Mouse (Mus musculus): ENCODE data around the gene Gm29094. TPM values are rescaled to one million over a fixed set of nuclear protein-coding genes. Genes with fewer than 3 reads are reported as not detected.
"Not testable (repeated sequence)": the region's sequence is repeated elsewhere in the genome, so short reads cannot be mapped to it uniquely, and the experiment has no call there.

Gm29094 gene
- polyA plus RNA-seq, 1 experiment from 2014 or later, result not detected

DNA sequence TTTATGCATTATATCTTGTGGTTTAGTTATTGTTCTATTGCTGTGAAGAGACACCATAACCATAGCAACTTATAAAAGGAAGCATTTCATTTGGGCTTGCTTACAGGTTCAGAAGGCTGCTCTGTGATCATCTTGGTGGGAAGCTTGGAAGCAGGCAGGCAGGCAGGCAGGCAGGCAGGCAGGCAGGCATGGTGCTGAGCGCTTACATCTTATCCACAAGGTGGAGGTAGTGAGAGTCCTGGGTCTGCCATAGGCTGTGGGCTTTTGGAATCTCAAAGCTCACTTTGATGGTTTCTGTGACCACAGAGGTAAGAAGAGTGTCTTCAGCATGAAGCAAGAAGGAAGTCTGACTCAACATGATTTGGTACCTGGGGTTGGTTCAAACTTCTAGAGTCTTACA is 13.2 kb downstream of the Gm29094 start:
- H3K27ac ChIP-seq; ATAC-seq (ENCODE audit: borderline replicate concordance, extremely low read depth, low FRiP score, low TSS enrichment); H3K4me2 ChIP-seq; H3K36me3 ChIP-seq; H3K9me3 ChIP-seq; H3K4me3 ChIP-seq; H3K27me3 ChIP-seq; H3K9ac ChIP-seq; H3K4me1 ChIP-seq: not testable (repeated sequence)
- 41% methylated on average over 1 of the region's 1 CpGs for WGBS

DNA sequence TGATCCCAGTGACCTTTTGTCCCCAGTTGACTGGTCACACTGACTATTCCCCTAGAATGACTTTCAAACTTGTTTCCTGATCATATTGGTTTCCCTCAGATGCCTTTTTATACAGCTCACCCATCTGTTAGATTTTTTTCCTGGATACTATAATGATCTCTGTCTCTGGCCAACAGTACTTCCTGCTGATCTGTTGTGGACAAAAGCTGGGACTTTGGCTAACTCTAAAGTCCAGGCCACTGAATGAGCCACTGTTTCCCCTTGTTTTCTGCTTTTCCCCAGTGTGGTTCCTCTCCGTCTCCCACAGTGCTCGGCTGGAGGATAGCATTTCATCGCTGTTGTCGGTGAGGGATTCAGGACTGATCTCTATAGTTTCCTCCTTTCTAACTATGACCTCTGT is 19.0 kb downstream of the Gm29094 start:
- WGBS, result 95% methylated on average over 4 of the region's 4 CpGs
- not testable (repeated sequence) for H3K36me3 ChIP-seq; H3K27me3 ChIP-seq; H3K4me3 ChIP-seq; H3K9me3 ChIP-seq; H3K27ac ChIP-seq; H3K4me1 ChIP-seq; H3K9ac ChIP-seq; H3K4me2 ChIP-seq; ATAC-seq (ENCODE audit: borderline replicate concordance, extremely low read depth, low FRiP score, low TSS enrichment)

GRCm38 (mm10) chr9:89219668-89220067 is 20.5 kb downstream of the Gm29094 start:
- not testable (repeated sequence) for H3K27ac ChIP-seq; H3K4me2 ChIP-seq; H3K9me3 ChIP-seq; H3K36me3 ChIP-seq; H3K4me1 ChIP-seq; H3K9ac ChIP-seq; H3K27me3 ChIP-seq; H3K4me3 ChIP-seq; ATAC-seq (ENCODE audit: borderline replicate concordance, extremely low read depth, low FRiP score, low TSS enrichment)
- 86% methylated on average over 3 of the region's 4 CpGs for WGBS

GRCm38 (mm10) chr9:89220704-89221287 is 21.6 kb downstream of the Gm29094 start:
- H3K27me3 ChIP-seq; H3K4me1 ChIP-seq; H3K36me3 ChIP-seq; H3K9ac ChIP-seq; ATAC-seq (ENCODE audit: borderline replicate concordance, extremely low read depth, low FRiP score, low TSS enrichment); H3K4me2 ChIP-seq; H3K9me3 ChIP-seq; H3K27ac ChIP-seq; H3K4me3 ChIP-seq: not testable (repeated sequence)
- 75% methylated on average over 6 of the region's 6 CpGs for WGBS

DNA sequence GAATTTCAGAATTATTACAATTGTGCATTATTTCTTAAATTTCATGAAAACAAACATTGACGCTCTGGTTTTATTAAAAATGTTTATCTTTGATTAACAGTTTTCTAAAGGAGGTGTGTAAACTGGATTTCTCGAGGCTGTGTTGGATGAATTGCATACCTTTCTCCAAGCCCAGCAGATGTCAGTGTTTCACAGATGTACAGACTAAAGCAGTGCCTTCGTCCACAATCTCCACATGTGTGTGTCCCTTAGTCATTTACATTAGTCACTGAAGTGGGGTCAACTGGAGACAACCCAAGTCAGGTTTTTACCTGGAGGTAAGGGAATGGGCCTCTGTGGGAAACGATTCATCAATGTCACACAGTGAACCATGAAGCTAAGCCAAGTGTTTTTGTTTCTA is 26.9 kb downstream of the Gm29094 start:
- Histone ChIP-seq H3K27ac (no peak overlapping the region), H3K4me1 (no peaks in the 10 kb centered on the region), H3K27me3 (no peaks in the 10 kb centered on the region), H3K4me3 (no peak overlapping the region), H3K9me3 (no peaks in the 10 kb centered on the region), H3K4me2 (no peak overlapping the region), H3K9ac (no peak overlapping the region), H3K36me3 (no peaks in the 10 kb centered on the region)
- ATAC-seq (ENCODE audit: borderline replicate concordance, extremely low read depth, low FRiP score, low TSS enrichment), result no peak
- 37% methylated on average over 4 of the region's 4 CpGs for WGBS

GRCm38 (mm10) chr9:89228122-89228521 is 28.9 kb downstream of the Gm29094 start:
- Histone ChIP-seq H3K36me3 (no peaks in the 10 kb centered on the region), H3K27me3 (no peaks in the 10 kb centered on the region), H3K9ac (no peak overlapping the region), H3K27ac (no peak overlapping the region), H3K9me3 (no peaks in the 10 kb centered on the region), H3K4me2 (no peak overlapping the region), H3K4me3 (no peak overlapping the region), H3K4me1 (no peaks in the 10 kb centered on the region)
- 87% methylated on average over 7 of the region's 7 CpGs for WGBS
- ATAC-seq (ENCODE audit: borderline replicate concordance, extremely low read depth, low FRiP score, low TSS enrichment), result no peak

GRCm38 (mm10) chr9:89230897-89231497 is 31.8 kb downstream of the Gm29094 start:
- ATAC-seq (ENCODE audit: borderline replicate concordance, extremely low read depth, low FRiP score, low TSS enrichment); H3K27me3 ChIP-seq; H3K27ac ChIP-seq; H3K4me3 ChIP-seq; H3K4me1 ChIP-seq; H3K9ac ChIP-seq; H3K4me2 ChIP-seq; H3K36me3 ChIP-seq; H3K9me3 ChIP-seq: not testable (repeated sequence)
- WGBS, result 63% methylated on average over 2 of the region's 2 CpGs

DNA sequence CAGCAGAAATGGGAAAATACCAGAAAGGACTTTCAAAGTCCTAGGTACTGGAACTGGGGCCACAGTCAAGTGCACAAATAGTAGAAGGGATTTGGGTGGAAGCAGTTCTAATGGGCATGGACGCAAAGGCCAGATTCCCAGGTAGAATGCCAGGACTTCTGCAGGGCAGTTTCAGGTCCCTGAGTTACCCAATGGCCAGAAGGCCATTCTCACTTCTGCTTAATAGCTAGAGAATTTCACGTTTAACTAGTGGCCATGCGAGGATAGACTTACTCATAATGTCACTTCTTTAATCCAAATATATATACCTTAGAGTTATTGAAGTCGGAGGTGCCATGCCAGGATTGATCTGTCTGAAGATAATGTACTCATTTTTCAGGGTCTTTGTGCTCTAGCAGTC is 38.0 kb downstream of the Gm29094 start:
- H3K9ac ChIP-seq; H3K27ac ChIP-seq; H3K9me3 ChIP-seq; H3K27me3 ChIP-seq; ATAC-seq (ENCODE audit: borderline replicate concordance, extremely low read depth, low FRiP score, low TSS enrichment); H3K4me2 ChIP-seq; H3K4me3 ChIP-seq; H3K36me3 ChIP-seq; H3K4me1 ChIP-seq: not testable (repeated sequence)
- WGBS, result 69% methylated on average over 4 of the region's 4 CpGs

- H3K4me1 ChIP-seq; H3K4me2 ChIP-seq; ATAC-seq (ENCODE audit: borderline replicate concordance, extremely low read depth, low FRiP score, low TSS enrichment); H3K9ac ChIP-seq; H3K36me3 ChIP-seq; H3K9me3 ChIP-seq; H3K27me3 ChIP-seq; H3K4me3 ChIP-seq; H3K27ac ChIP-seq: not testable (repeated sequence)
- 55% methylated on average over 4 of the region's 5 CpGs for WGBS
These were observed 39.9 kb downstream of the Gm29094 start for GRCm38 (mm10) chr9:89238976-89239505.

GRCm38 (mm10) chr9:89240516-89241019 is 41.4 kb downstream of the Gm29094 start:
- ATAC-seq (ENCODE audit: borderline replicate concordance, extremely low read depth, low FRiP score, low TSS enrichment); H3K36me3 ChIP-seq; H3K4me1 ChIP-seq; H3K4me3 ChIP-seq; H3K9me3 ChIP-seq; H3K27ac ChIP-seq; H3K27me3 ChIP-seq; H3K4me2 ChIP-seq; H3K9ac ChIP-seq: not testable (repeated sequence)
- 86% methylated on average over 3 of the region's 3 CpGs for WGBS

DNA sequence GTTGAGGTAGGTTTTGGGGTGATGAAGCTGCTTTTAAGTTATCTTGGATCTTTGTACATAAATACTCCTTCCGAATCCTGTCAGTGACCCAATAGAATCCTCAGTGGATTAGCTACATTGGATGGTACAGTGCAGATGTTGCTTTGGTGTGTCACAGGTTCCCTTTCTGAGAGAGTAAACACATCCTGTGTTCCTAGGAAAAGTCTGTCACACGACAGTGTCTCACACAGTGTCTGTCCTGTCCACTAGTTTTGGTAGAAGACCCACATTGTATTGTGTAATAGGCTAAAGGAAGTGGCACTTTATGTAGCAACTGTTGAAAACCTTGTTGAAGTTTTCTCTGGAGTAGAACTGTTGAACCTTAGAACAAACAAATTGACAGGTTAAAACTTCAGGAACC is 54.2 kb downstream of the Gm29094 start:
- ATAC-seq (ENCODE audit: borderline replicate concordance, extremely low read depth, low FRiP score, low TSS enrichment), result no peak
- Histone ChIP-seq H3K27ac (no peak overlapping the region), H3K36me3 (no peaks in the 10 kb centered on the region), H3K27me3 (no peaks in the 10 kb centered on the region), H3K4me2 (no peak overlapping the region), H3K4me1 (no peaks in the 10 kb centered on the region), H3K9ac (no peak overlapping the region), H3K4me3 (no peak overlapping the region), H3K9me3 (no peaks in the 10 kb centered on the region)
- 66% methylated on average over 2 of the region's 2 CpGs for WGBS

DNA sequence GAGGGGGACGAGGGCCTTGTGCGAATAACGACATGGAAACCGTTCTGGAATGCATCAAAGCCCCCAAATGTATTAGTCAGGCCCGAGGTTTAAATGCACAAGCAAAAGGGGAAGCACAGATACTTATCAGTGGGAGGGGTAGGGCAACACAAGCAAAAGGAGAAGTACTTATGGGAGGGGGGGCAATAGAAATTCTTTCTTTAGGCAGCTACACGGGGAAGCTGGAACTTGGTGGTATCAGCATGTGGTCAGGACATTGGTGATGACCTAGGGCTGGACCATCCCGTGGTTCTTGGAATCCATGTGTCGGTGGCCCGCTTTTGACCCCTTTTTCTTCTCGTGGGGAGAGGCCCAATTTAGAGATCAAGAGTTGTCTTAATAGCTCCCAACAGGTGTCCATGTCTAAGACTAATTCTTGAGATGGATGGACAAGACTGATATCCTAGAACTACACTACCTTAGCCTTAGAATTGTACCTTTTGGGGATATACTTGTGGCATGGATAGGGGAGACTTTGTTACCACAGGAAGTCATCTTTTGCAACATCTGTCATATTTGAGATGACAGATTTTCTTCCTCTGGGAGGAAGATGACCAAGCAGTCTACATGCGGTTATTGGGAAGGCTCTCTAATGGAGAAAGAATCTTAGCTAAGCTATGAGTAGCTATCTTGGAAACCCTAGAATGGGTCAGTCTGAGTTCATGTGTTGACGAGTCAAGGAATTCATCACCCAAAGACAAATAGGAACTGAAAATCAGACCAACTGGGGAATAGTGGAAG is 57.6 kb downstream of the Gm29094 start:
- no peak for ATAC-seq (ENCODE audit: borderline replicate concordance, extremely low read depth, low FRiP score, low TSS enrichment)
- 81% methylated on average over 12 of the region's 12 CpGs for WGBS
- Histone ChIP-seq H3K27me3 (no peaks in the 10 kb centered on the region), H3K4me3 (no peak overlapping the region), H3K27ac (no peak overlapping the region), H3K9ac (no peak overlapping the region), H3K36me3 (no peaks in the 10 kb centered on the region), H3K4me1 (no peaks in the 10 kb centered on the region), H3K4me2 (no peak overlapping the region), H3K9me3 (no peaks in the 10 kb centered on the region)
